17 mouse cellular contexts compared by ENCODE assay signal in genomic region chr4:101180681-101181080, GRCm38 (mm10).
"Had no signal": no experiment of that assay in that cellular context is flagged by ENCODE, and none has a peak within 500 bp of the region (broad histone marks: within the 10 kb centered on the region; RNA-seq: fewer than 3 reads in every experiment).

No protein-coding gene starts in this region.

- H3K4me3 ChIP-seq: lung, embryonic 15.5 days; megakaryocyte, embryonic 14.5 days; midbrain, embryonic 12.5 days; midbrain, embryonic 15.5 days; neural tube, embryonic 12.5 days; stomach, embryonic 15.5 days had no signal

- H3K4me2 ChIP-seq: lung, embryonic 15.5 days; midbrain, embryonic 12.5 days; midbrain, embryonic 15.5 days; neural tube, embryonic 12.5 days; stomach, embryonic 15.5 days had no signal

- H3K27me3 ChIP-seq: lung, embryonic 15.5 days; megakaryocyte, embryonic 14.5 days; midbrain, embryonic 12.5 days; midbrain, embryonic 15.5 days; neural tube, embryonic 12.5 days; stomach, embryonic 15.5 days had no signal

- H3K27ac ChIP-seq: lung, embryonic 15.5 days; macrophage; midbrain, embryonic 12.5 days; midbrain, embryonic 15.5 days; neural tube, embryonic 12.5 days; stomach, embryonic 15.5 days; stomach, postnatal 0 days had no signal

- H3K36me3 ChIP-seq: midbrain, embryonic 12.5 days; midbrain, embryonic 15.5 days had no signal

- H3K9ac ChIP-seq: liver, postnatal 0 days; lung, embryonic 15.5 days; midbrain, embryonic 12.5 days; midbrain, embryonic 15.5 days; neural tube, embryonic 12.5 days; stomach, embryonic 15.5 days had no signal

- H3K9me3 ChIP-seq: lung, embryonic 15.5 days; megakaryocyte, embryonic 14.5 days; midbrain, embryonic 12.5 days; midbrain, embryonic 15.5 days; neural tube, embryonic 12.5 days; stomach, embryonic 15.5 days had no signal

- ATAC-seq: liver, postnatal 0 days; lung, postnatal 0 days; midbrain, embryonic 15.5 days had no signal

- DNase-seq: liver, postnatal 0 days; lung, adult 2 months; lung, postnatal 14 days; lung, postnatal 36 days; right cerebral cortex, postnatal 14 days; thymus, adult 2 months; thymus, postnatal 25 days; thymus, postnatal 4 days had no signal

- H3K4me1 ChIP-seq: lung, embryonic 15.5 days; midbrain, embryonic 12.5 days; neural tube, embryonic 12.5 days had no signal
